Mouse (Mus musculus) heart, adult 9 months (tissue): ENCODE measurements around the gene Nadsyn1.

Experiments used
- DNase-seq, 2 experiments: peaks; one replicate each; pipeline ENCODE4 v3.0.0; 2022; ENCODE audit warnings: low spot score in 2 of 2

Gene Nadsyn1

GRCm38 (mm10) chr7:143801195-143802065 lies 21.2 kb downstream of the Nadsyn1 start:
- no peak for DNase-seq

DNA sequence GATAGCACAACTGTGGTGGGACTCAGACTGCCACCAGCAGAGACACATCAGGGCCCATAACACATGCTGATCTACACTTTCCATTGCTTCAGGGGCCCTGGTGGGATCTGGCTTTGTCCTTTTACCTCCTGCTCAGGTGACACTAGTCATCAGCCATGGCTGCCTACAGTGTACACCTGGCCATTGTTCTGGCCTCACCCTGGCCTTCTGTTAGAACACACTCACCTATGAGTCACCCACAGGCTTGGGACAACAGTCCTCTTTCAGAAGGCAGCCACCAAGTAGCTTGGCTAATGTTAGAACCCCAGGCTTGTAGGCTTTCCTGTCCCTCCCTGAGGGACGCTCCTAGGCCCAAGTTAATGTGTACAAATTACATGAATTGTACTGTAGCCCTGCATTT lies 21.9 kb downstream of the Nadsyn1 start:
- DNase-seq: no peak

- DNase-seq: no peak
These were observed 23.9 kb downstream of the Nadsyn1 start for GRCm38 (mm10) chr7:143798783-143799182.

DNA sequence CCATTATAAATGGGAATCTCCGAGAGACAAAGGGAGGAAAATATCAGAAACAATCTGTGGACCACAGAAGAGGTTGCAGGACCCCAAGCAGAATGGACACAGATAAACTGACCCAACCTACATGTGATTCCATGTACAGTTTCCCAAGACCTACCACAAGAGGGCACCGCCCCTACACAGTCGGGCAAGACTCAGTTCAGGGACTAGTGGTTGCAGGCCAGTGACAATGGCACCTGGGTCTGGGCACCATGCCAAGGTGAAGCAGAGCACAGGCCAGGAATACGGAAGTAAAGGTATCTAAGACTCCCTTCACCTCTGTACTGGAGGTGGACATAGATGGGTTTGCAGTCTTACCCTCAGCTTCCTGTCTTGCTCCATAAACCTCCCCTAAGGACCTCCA lies 29.5 kb downstream of the Nadsyn1 start:
- no peak for DNase-seq

- DNase-seq: no peak
These were observed 30.2 kb downstream of the Nadsyn1 start for GRCm38 (mm10) chr7:143792336-143792985.

DNA sequence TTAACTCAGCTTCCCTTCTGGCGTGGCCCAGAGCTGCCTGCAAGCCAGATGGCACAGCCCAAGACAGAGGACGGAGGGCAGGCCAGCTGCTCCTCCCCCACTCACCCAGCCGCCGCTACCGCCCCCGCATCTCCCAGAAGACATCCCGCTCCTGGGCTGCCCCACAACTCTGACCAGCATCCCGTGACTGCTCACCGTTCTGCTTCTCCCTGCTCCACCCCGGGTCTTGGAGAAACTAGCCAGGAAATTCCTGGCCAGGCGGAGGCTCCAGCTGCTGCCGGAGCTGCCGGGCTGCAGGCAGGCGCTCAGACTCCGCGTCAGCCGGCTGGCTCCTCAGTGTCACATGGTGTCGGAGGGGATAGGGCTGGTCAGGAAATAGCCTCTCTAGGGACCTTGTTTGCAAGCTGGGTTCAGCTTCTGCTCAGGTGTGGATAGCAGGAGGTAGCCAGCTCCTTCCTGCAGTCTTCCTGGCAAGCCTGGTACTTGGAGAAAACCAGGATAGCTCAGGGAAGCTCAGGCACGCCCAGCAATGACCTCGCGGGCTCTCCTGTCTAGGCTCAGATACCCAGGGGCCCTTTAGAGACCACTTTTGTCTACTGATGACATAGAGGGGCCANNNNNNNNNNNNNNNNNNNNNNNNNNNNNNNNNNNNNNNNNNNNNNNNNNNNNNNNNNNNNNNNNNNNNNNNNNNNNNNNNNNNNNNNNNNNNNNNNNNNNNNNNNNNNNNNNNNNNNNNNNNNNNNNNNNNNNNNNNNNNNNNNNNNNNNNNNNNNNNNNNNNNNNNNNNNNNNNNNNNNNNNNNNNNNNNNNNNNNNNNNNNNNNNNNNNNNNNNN lies 38.4 kb downstream of the Nadsyn1 start, which contains the start of gene Mrgpre:
Mrgpre (minus strand) TSS at position 505 of the 834 bp plus-strand sequence.
- DNase-seq: peak; percentile 89 to 95

GRCm38 (mm10) chr7:143783378-143783995 lies 39.2 kb downstream of the Nadsyn1 start:
- DNase-seq: no peak

DNA sequence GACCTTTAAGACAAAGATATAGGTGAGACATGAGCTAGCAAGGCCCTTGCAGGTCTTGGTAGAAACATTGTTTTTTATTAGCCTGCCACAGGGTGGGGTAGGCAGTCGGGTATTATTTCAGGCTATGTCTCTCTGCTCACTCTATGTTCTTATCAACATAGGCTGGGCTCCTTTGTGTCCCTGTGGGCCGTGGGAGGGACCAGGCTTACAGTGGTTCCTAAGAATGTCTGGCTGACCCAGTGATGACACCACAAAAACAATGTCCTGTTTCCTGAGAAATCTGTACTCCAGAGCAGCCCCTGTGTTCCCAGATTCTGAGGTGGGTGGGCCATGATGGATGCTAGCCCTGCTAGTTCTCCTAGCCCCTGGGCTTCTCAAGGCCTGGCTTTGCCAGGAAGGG lies 45.3 kb downstream of the Nadsyn1 start:
- DNase-seq: peak; percentile 56 to 75

- DNase-seq: no peak
These were observed 46.5 kb downstream of the Nadsyn1 start for GRCm38 (mm10) chr7:143776137-143776536.

- DNase-seq: no peak
These were observed 53.2 kb downstream of the Nadsyn1 start for GRCm38 (mm10) chr7:143769461-143769860.

GRCm38 (mm10) chr7:143768267-143768666 lies 54.4 kb downstream of the Nadsyn1 start:
- DNase-seq: no peak

DNA sequence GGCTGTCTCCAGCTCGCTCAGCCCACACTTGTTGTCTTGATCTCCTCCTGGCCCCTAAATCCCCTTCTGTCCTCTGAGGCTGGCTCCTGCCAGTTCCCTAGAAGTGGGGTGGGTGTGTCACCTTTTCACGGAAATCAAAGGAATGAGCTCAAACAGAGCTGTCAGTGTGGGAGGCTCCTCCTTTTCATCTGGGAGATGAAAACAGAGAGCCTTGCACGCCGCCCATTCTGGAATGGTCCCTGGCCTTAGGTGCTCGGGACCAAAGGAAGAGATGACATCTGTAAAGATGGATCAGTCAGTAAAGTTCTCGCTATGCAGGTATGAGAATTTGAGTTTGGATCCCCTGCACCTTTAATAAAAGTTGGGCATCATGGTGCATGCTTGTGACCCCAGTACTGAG lies 55.8 kb downstream of the Nadsyn1 start, which contains the start of gene Mrgprg:
Mrgprg (minus strand) TSS at position 101 of the 400 bp plus-strand sequence.
- DNase-seq: no peak

DNA sequence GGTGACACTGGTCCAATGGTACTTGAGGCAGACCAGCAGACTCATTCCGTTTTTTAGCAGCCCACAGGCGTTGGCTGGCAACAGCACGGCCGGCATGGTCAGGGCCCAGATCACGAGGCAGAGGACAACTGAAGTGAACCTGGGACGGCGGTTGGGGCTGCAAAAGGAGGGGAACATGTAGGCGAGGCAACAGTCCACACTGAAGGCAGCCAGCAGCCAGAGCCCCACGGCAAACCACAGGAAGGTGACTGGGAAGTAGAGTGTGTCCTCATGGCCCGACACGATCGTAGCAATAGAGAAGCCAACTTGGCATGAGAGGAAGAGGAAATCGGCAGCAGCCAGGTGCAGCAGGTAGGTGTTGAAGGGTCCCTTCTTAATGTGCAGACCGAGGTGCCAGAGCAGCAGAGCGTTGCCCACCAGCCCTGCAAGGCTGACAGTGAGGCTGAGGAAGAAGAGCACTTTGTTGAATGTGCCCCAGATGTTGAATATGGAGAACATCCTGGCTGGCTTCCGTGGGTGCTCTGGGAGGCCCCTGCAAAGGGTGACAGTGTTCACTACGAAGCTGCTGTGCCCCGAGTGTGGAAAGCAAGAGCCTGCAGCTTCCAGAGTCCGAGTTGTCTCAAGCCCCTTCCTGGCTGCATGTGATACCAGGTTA lies 57.6 kb downstream of the Nadsyn1 start:
- no peak for DNase-seq

DNA sequence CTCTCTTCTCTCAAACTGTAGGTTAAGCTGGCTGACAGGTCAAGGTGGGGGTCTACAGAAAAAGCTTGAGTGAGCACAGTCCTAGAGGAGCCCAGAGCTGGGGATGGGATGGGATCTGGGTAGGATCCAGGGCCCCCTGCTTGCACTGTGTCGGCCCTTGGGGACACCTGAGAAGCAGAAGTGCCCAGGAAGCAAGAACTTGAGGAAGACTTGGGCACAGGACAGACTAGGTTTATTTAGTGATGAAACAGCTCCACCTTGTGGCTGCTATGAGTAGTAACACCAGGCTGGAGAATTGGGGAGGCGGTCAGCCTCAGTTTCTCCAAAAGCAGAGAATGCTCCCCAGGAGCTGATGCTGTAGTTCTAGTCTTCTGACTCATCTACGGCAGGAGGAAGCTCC lies 58.9 kb downstream of the Nadsyn1 start:
- DNase-seq: no peak

DNA sequence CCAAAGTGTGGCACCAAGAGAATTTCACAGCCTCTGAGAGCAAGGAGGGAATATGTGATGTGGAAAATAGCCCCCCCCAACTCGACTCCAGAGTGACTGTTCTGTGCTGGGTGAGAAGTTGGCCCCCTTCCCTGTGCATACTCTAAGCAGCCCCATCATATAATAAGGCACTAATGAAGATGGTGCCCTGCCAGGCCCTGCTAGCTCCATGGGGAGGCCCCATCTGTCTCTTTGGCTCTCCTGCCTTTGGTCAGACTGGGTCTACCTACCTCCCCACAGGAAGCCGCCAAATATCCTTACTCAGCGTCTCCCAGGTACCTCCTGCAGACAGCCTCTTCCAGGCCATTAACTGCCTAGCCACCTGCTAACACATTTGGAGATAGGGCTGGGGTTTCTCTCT lies 63.7 kb downstream of the Nadsyn1 start:
- DNase-seq: no peak

DNA sequence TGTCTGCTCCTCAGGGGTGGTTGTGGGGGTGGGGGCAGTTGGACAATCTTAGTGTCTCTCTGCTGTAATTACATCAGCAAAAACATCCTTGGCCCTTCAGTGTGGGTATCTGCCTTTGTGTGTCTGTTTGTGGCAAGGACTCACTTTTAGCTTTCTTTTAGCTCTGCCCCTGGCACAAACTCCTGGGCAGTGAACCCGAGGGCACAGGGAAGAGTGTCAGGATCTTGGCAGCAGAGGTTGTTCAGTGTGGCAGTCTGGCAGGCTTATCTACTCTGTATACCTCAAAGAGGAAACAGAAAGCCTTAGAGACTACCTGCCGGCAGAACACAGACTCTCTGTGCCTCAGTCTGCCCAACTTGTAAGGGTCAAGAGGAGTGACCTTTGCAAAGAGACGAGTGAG lies 65.0 kb downstream of the Nadsyn1 start:
- DNase-seq: no peak

GRCm38 (mm10) chr7:143757027-143757390 lies 65.6 kb downstream of the Nadsyn1 start:
- peak; percentile 77 for DNase-seq

GRCm38 (mm10) chr7:143756125-143757026 lies 66.3 kb downstream of the Nadsyn1 start, which contains the start of gene Osbpl5:
TSS of gene Osbpl5 (minus strand) at chr7:143756985.
- no peak for DNase-seq

DNA sequence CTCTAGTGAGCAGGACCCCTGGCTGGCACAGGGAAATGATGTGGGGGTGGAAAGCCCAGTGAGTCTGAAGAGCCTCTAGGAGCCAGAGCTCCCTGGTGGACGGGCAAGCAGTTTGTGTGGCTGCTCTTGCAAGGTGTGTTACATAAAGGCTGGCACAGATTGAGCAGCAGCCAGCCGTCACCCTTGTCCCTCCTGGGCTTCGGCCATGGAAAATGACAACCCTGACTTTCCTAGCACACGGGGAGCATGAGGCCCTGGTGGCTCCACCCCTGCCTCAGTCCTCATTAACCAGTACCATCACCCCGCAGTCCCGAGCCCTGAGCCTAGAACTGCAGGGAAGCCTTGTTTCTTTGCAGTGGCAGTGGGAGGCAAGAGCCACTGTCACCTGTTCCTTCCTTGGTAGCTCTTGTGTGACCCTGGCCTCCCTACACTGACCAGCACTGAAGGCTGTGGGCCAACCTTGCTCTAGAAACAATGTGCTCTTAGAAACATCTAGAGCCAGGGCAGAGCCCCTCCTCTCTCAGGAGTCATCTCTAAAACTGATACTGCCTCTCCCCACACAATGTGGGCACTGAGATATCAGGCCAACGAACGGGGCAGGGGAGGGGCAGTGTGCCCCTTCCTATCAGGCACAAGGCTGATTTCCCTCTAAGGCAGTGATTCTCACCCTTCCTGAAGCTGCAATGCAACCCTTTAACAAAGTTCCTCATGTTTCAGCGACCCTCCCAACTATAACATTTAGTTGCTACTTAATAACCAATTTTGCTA lies 67.1 kb downstream of the Nadsyn1 start:
- DNase-seq: no peak
